Mouse (Mus musculus) adrenal gland, adult 2 months (tissue): ENCODE results near the gene Cxcr1. TPM values are rescaled to one million over a fixed set of nuclear protein-coding genes. Genes with fewer than 3 reads are reported as not detected.
"Not testable (repeated sequence)": the region's sequence is repeated elsewhere in the genome, so short reads cannot be mapped to it uniquely, and the experiment has no call there.

Source experiments
- DNase-seq: peaks from one replicate; pipeline ENCODE4 v3.0.0; 2021
- polyA plus RNA-seq: library from polyadenylated mRNA; depleted of rRNA; stranded (reverse); fragments of >200 nt; gene quantifications from 2 replicates; pipeline ENCODE4 v1.2.3, GENCODE M21; 2012
- total RNA-seq, 2 experiments: library from RNA; stranded (reverse); gene quantifications; 2 replicates each; pipeline ENCODE4 v1.2.3; 2021

Gene Cxcr1
- total and polyA plus RNA-seq, 3 experiments: not detected

GRCm38 (mm10) chr1:74196621-74197419, 2.4 kb upstream of the Cxcr1 start:
- DNase-seq: no peak

GRCm38 (mm10) chr1:74195961-74196360, 1.5 kb upstream of the Cxcr1 start:
- no peak for DNase-seq

GRCm38 (mm10) chr1:74192711-74193110, 1.7 kb downstream of the Cxcr1 start:
- DNase-seq: no peak

- DNase-seq: peak; percentile 11
Observed at GRCm38 (mm10) chr1:74190471-74190870, 4.0 kb downstream of the Cxcr1 start.

GRCm38 (mm10) chr1:74183006-74183405, 11.4 kb downstream of the Cxcr1 start:
- DNase-seq: no peak

- DNase-seq: no peak
Observed at GRCm38 (mm10) chr1:74181462-74181861, 13.0 kb downstream of the Cxcr1 start.

- DNase-seq: no peak
Observed at GRCm38 (mm10) chr1:74179624-74180408, 14.6 kb downstream of the Cxcr1 start.

GRCm38 (mm10) chr1:74178618-74179017, 15.8 kb downstream of the Cxcr1 start:
- no peak for DNase-seq

- DNase-seq: no peak
Observed at GRCm38 (mm10) chr1:74175731-74176130, 18.7 kb downstream of the Cxcr1 start.

GRCm38 (mm10) chr1:74172722-74173121, 21.7 kb downstream of the Cxcr1 start:
- no peak for DNase-seq

- no peak for DNase-seq
Observed at GRCm38 (mm10) chr1:74169721-74170120, 24.7 kb downstream of the Cxcr1 start.

GRCm38 (mm10) chr1:74167136-74167535, 27.3 kb downstream of the Cxcr1 start:
- no peak for DNase-seq

GRCm38 (mm10) chr1:74160036-74160435, 34.4 kb downstream of the Cxcr1 start:
- DNase-seq: no peak

- not testable (repeated sequence) for DNase-seq
Observed at GRCm38 (mm10) chr1:74159613-74160012, 34.8 kb downstream of the Cxcr1 start.

GRCm38 (mm10) chr1:74156381-74156910, 38.0 kb downstream of the Cxcr1 start:
- no peak for DNase-seq

GRCm38 (mm10) chr1:74155435-74156012, 38.9 kb downstream of the Cxcr1 start:
- no peak for DNase-seq

GRCm38 (mm10) chr1:74153461-74154184, 40.8 kb downstream of the Cxcr1 start, which contains the start of gene Cxcr2:
Gene Cxcr2, plus strand, starts transcription at chr1:74153989.
- DNase-seq: no peak

- no peak for DNase-seq
Observed at GRCm38 (mm10) chr1:74151091-74151490, 43.3 kb downstream of the Cxcr1 start.

- DNase-seq: no peak
Observed at GRCm38 (mm10) chr1:74150101-74150500, 44.3 kb downstream of the Cxcr1 start.

- peak; percentile 31 for DNase-seq
Observed at GRCm38 (mm10) chr1:74149106-74149885, 45.1 kb downstream of the Cxcr1 start.
